Mouse (Mus musculus) E14TG2a.4 (cell line): ENCODE results near the gene Gdf10.

ENCODE experiments used
- CTCF ChIP-seq: conservative IDR thresholded peaks from 2 replicates; pipeline ENCODE4 v1.5.1; 2014; ENCODE audit warnings: low read length
- POU5F1 ChIP-seq: IDR thresholded peaks from 2 replicates; pipeline ENCODE4 v1.6.1; 2014; ENCODE audit warnings: low read length, borderline replicate concordance

- TF ChIP-seq CTCF: no peak
- TF ChIP-seq POU5F1: no peak
These were observed 55.2 kb downstream of the Gdf10 start, which contains the start of gene Zfp488 for GRCm38 (mm10) chr14:33978604-33979059.
